Mouse (Mus musculus) heart, embryonic 13.5 days (tissue): ENCODE data around the gene Nmi. TPM values are rescaled to one million over a fixed set of nuclear protein-coding genes. Genes with fewer than 3 reads are reported as not detected.
A peak's percentile ranks its signal among the peaks of the same experiment; 100 is the strongest.

Source experiments
- ATAC-seq: fragments of 200-750 bp; cut with Nextera tagmentation; 2 replicates; pipeline ENCODE4 v1.8.0; 2017; ENCODE audit warnings: moderate TSS enrichment; ENCODE audit not compliant: insufficient number of reproducible peaks, low FRiP score, low TSS enrichment; ENCODE audit errors: extremely low read depth
- H3K27ac ChIP-seq: fragments of 300-500 bp; sonication (generic); replicated peaks from 2 replicates; pipeline ENCODE4 v1.5.1; 2015; ENCODE audit warnings: moderate library complexity, mild to moderate bottlenecking, inconsistent platforms
- H3K27me3 ChIP-seq: fragments of 300-500 bp; sonication (generic); replicated peaks from 2 replicates; pipeline ENCODE4 v1.6.1; 2015; ENCODE audit warnings: mild to moderate bottlenecking, inconsistent platforms
- H3K36me3 ChIP-seq: fragments of 300-500 bp; sonication (generic); 2 replicates; pipeline ENCODE4 v1.6.1; 2015; ENCODE audit warnings: mild to moderate bottlenecking, inconsistent platforms
- H3K4me1 ChIP-seq: fragments of 300-500 bp; sonication (generic); 2 replicates; pipeline ENCODE4 v1.6.1; 2015; ENCODE audit warnings: inconsistent platforms
- H3K4me2 ChIP-seq: fragments of 300-500 bp; sonication (generic); 2 replicates; pipeline ENCODE4 v1.6.1; 2015; ENCODE audit warnings: inconsistent platforms, mild to moderate bottlenecking, moderate library complexity
- H3K4me3 ChIP-seq: fragments of 300-500 bp; sonication (generic); 2 replicates; pipeline ENCODE4 v1.5.1; 2015; ENCODE audit warnings: moderate library complexity, mild to moderate bottlenecking, inconsistent platforms
- H3K9ac ChIP-seq: fragments of 300-500 bp; sonication (generic); 2 replicates; pipeline ENCODE4 v1.6.1; 2015; ENCODE audit warnings: inconsistent platforms, mild to moderate bottlenecking, moderate library complexity
- H3K9me3 ChIP-seq: fragments of 300-500 bp; sonication (generic); 2 replicates; pipeline ENCODE4 v1.6.1; 2016; ENCODE audit warnings: inconsistent platforms
- WGBS: fragments of 180-500 bp; shearing (Covaris S2); methylation state at CpG from one replicate; pipeline ENCODE4 v1.1.7; 2015; ENCODE audit warnings: mixed read lengths; 5-methylcytosine and 5-hydroxymethylcytosine counted together
- polyA plus RNA-seq: library from polyadenylated mRNA; unstranded; fragments of >200 nt; fragmentation: Nextera tagmentation; extraction: Ambion mirVana; gene quantifications from 2 replicates; pipeline ENCODE4 v1.2.1, GENCODE M21; 2015

Nmi gene
- polyA plus RNA-seq, 1 experiment from 2014 or later, result 12.9 TPM

- no peak for ATAC-seq
- no peaks in the 10 kb centered on the region for H3K36me3 ChIP-seq
- H3K27me3 ChIP-seq, result no peaks in the 10 kb centered on the region
- WGBS, result 80% methylated on average over 7 of the region's 7 CpGs
- no peak overlapping the region for H3K4me3 ChIP-seq
- H3K4me2 ChIP-seq, result no peak overlapping the region
- no peak overlapping the region for H3K27ac ChIP-seq
- no peaks in the 10 kb centered on the region for H3K4me1 ChIP-seq
- peaks cover 7% of the 10 kb centered on the region; the same call in 1 of the 2 replicates for H3K9me3 ChIP-seq
- H3K9ac ChIP-seq, result no peak overlapping the region
Measured at GRCm38 (mm10) chr2:51941832-51942231, 31.5 kb downstream of the Nmi start.

- ATAC-seq, result no peak
- peaks cover 9% of the 10 kb centered on the region for H3K4me1 ChIP-seq
- WGBS, result 33% methylated on average over 2 of the region's 3 CpGs
Measured at GRCm38 (mm10) chr2:51938750-51939149, 34.5 kb downstream of the Nmi start.

GRCm38 (mm10) chr2:51937004-51937403 lies 36.3 kb downstream of the Nmi start:
- no peak overlapping the region for H3K27ac ChIP-seq
- peaks cover under 1% of the 10 kb centered on the region; the same call in 1 of the 2 replicates for H3K36me3 ChIP-seq
- H3K9me3 ChIP-seq, result no peaks in the 10 kb centered on the region
- no peaks in the 10 kb centered on the region for H3K27me3 ChIP-seq
- no peak overlapping the region for H3K4me2 ChIP-seq
- no peak overlapping the region for H3K4me3 ChIP-seq
- no peak for ATAC-seq
- no peak overlapping the region for H3K9ac ChIP-seq
- H3K4me1 ChIP-seq, result peaks cover 11% of the 10 kb centered on the region
- WGBS, result 57% methylated on average over 6 of the region's 6 CpGs

More at GRCm38 (mm10) chr2:51938750-51939149, 34.5 kb downstream of the Nmi start:
- no peaks in the 10 kb centered on the region for H3K36me3 ChIP-seq
- H3K9ac ChIP-seq, result no peak overlapping the region
- peaks cover 3% of the 10 kb centered on the region; the same call in 1 of the 2 replicates for H3K9me3 ChIP-seq
- H3K27ac ChIP-seq, result no peak overlapping the region
- H3K4me3 ChIP-seq, result no peak overlapping the region
- H3K27me3 ChIP-seq, result no peaks in the 10 kb centered on the region
- H3K4me2 ChIP-seq, result no peak overlapping the region

- Histone ChIP-seq H3K9me3 (no peaks in the 10 kb centered on the region), H3K4me2 (no peak overlapping the region), H3K4me1 (peaks cover 11% of the 10 kb centered on the region), H3K36me3 (peaks cover 3% of the 10 kb centered on the region; the same call in 1 of the 2 replicates), H3K27ac (no peak overlapping the region), H3K4me3 (no peak overlapping the region), H3K9ac (no peak overlapping the region), H3K27me3 (no peaks in the 10 kb centered on the region)
- no peak for ATAC-seq
- 69% methylated on average over 3 of the region's 3 CpGs for WGBS
Measured at GRCm38 (mm10) chr2:51936585-51936984, 36.7 kb downstream of the Nmi start.

- Histone ChIP-seq H3K4me3 (no peak overlapping the region), H3K27ac (no peak overlapping the region), H3K9me3 (no peaks in the 10 kb centered on the region), H3K4me2 (no peak overlapping the region), H3K27me3 (no peaks in the 10 kb centered on the region), H3K9ac (no peak overlapping the region), H3K36me3 (peaks cover 5% of the 10 kb centered on the region; the same call in 1 of the 2 replicates), H3K4me1 (peaks cover 11% of the 10 kb centered on the region)
- no peak for ATAC-seq
- 87% methylated on average over 7 of the region's 7 CpGs for WGBS
Measured at GRCm38 (mm10) chr2:51935921-51936320, 37.4 kb downstream of the Nmi start.

- no peaks in the 10 kb centered on the region for H3K9me3 ChIP-seq
- peaks cover 11% of the 10 kb centered on the region for H3K4me1 ChIP-seq
- peak within 1 kb of the TSS; percentile 75 for H3K27ac ChIP-seq
- peak within 1 kb of the TSS; percentile 62 for H3K4me3 ChIP-seq
- peak within 1 kb of the TSS; percentile 86 for H3K4me2 ChIP-seq
- peaks cover 16% of the 10 kb centered on the region for H3K36me3 ChIP-seq
- under 1% methylated on average over 48 of the region's 48 CpGs for WGBS
- H3K9ac ChIP-seq, result peak within 1 kb of the TSS; percentile 84
- ATAC-seq, result peak; percentile 31; the same call in 1 of the 2 replicates
- H3K27me3 ChIP-seq, result no peaks in the 10 kb centered on the region
Measured at GRCm38 (mm10) chr2:51934574-51935334, 38.5 kb downstream of the Nmi start, which contains the start of gene Rbm43. Gene Rbm43 (minus strand): TSS chr2:51935163.

GRCm38 (mm10) chr2:51933341-51934134 lies 39.8 kb downstream of the Nmi start:
- H3K4me3 ChIP-seq, result peak overlapping the region; percentile 62
- H3K36me3 ChIP-seq, result peaks cover 25% of the 10 kb centered on the region
- no peaks in the 10 kb centered on the region for H3K27me3 ChIP-seq
- peaks cover 11% of the 10 kb centered on the region for H3K4me1 ChIP-seq
- H3K4me2 ChIP-seq, result peak overlapping the region; percentile 86
- no peak for ATAC-seq
- 38% methylated on average over 12 of the region's 12 CpGs for WGBS
- H3K9ac ChIP-seq, result peak overlapping the region; percentile 84; the same call in 1 of the 2 replicates
- peak overlapping the region; percentile 75 for H3K27ac ChIP-seq
- no peaks in the 10 kb centered on the region for H3K9me3 ChIP-seq

- Histone ChIP-seq H3K9ac (no peak overlapping the region), H3K4me2 (no peak overlapping the region), H3K9me3 (no peaks in the 10 kb centered on the region), H3K4me3 (no peak overlapping the region), H3K27ac (no peak overlapping the region), H3K36me3 (peaks cover 31% of the 10 kb centered on the region), H3K27me3 (no peaks in the 10 kb centered on the region), H3K4me1 (peaks cover 11% of the 10 kb centered on the region)
- no peak for ATAC-seq
- 83% methylated on average over 7 of the region's 7 CpGs for WGBS
Measured at GRCm38 (mm10) chr2:51931241-51931640, 42.1 kb downstream of the Nmi start.

- Histone ChIP-seq H3K9ac (no peak overlapping the region), H3K4me1 (peaks cover 12% of the 10 kb centered on the region; the same call in 1 of the 2 replicates), H3K36me3 (no peaks in the 10 kb centered on the region), H3K27me3 (no peaks in the 10 kb centered on the region), H3K9me3 (no peaks in the 10 kb centered on the region), H3K4me3 (no peak overlapping the region), H3K27ac (no peak overlapping the region), H3K4me2 (no peak overlapping the region)
- 14% methylated on average over 5 of the region's 5 CpGs for WGBS
- no peak for ATAC-seq
Measured at GRCm38 (mm10) chr2:51914944-51915680, 58.2 kb downstream of the Nmi start.

- no peaks in the 10 kb centered on the region for H3K27me3 ChIP-seq
- no peak overlapping the region for H3K27ac ChIP-seq
- no peak for ATAC-seq
- no peaks in the 10 kb centered on the region for H3K36me3 ChIP-seq
- H3K4me3 ChIP-seq, result no peak overlapping the region
- no peak overlapping the region for H3K4me2 ChIP-seq
- H3K4me1 ChIP-seq, result peaks cover 12% of the 10 kb centered on the region; the same call in 1 of the 2 replicates
- 52% methylated on average over 7 of the region's 7 CpGs for WGBS
- H3K9ac ChIP-seq, result no peak overlapping the region
- H3K9me3 ChIP-seq, result no peaks in the 10 kb centered on the region
Measured at GRCm38 (mm10) chr2:51914532-51914931, 58.8 kb downstream of the Nmi start.

- Histone ChIP-seq H3K9me3 (no peaks in the 10 kb centered on the region), H3K27ac (peak overlapping the region; percentile 50; the same call in 1 of the 2 replicates), H3K9ac (no peak overlapping the region), H3K27me3 (no peaks in the 10 kb centered on the region), H3K4me1 (peaks cover 12% of the 10 kb centered on the region; the same call in 1 of the 2 replicates), H3K4me2 (no peak overlapping the region), H3K36me3 (no peaks in the 10 kb centered on the region), H3K4me3 (no peak overlapping the region)
- ATAC-seq, result no peak
- 16% methylated on average over 6 of the region's 6 CpGs for WGBS
Measured at GRCm38 (mm10) chr2:51912740-51913139, 60.6 kb downstream of the Nmi start.
